In genomic region chr4:134767426-134768225, GRCm38 (mm10) we compare ENCODE assay signal across 8 mouse cellular contexts. TPM values are rescaled to one million over a fixed set of nuclear protein-coding genes. Genes with fewer than 3 reads are reported as not detected.
DNase-seq lines count a peak whose midpoint lies in the region; ATAC-seq and TF ChIP-seq lines count a peak whose summit lies in the region.

Ldlrap1 (minus strand) TSS chr4:134768024.

- no peak for TF ChIP-seq POLR2A in limb, embryonic 14.5 days (IDR thresholded peaks at IDR 0.05; ENCODE audit: borderline replicate concordance, extremely low read depth, insufficient read depth, insufficient read length)

- H3K9me3 ChIP-seq in hindbrain, embryonic 16.5 days (ENCODE audit: control insufficient read depth, low read length) = no peaks in the 10 kb centered on the region
- no peaks in the 10 kb centered on the region for H3K9me3 ChIP-seq in limb, embryonic 14.5 days (ENCODE audit: control insufficient read depth, low read length)
- no peaks in the 10 kb centered on the region for H3K9me3 ChIP-seq in midbrain, embryonic 15.5 days

- peak within 1 kb of the TSS; percentile 91 for H3K4me2 ChIP-seq in hindbrain, embryonic 16.5 days (ENCODE audit: low read length)
- peak within 1 kb of the TSS; percentile 95 for H3K4me2 ChIP-seq in limb, embryonic 14.5 days (replicated peaks; ENCODE audit: low read depth, low read length, severe bottlenecking)
- peak within 1 kb of the TSS; percentile 69 for H3K4me2 ChIP-seq in midbrain, embryonic 15.5 days

- H3K27ac ChIP-seq in hindbrain, embryonic 16.5 days (ENCODE audit: low read depth, low read length) = no peak within 1 kb of the TSS
- peak within 1 kb of the TSS; percentile 55; the same call in 1 of the 2 replicates for H3K27ac ChIP-seq in limb, embryonic 14.5 days (replicated peaks; ENCODE audit: low read depth, low read length)
- H3K27ac ChIP-seq in midbrain, embryonic 15.5 days = no peak within 1 kb of the TSS

- H3K9ac ChIP-seq in hindbrain, embryonic 16.5 days (ENCODE audit: low read depth, low read length) = peak within 1 kb of the TSS; percentile 61
- peak within 1 kb of the TSS; percentile 74 for H3K9ac ChIP-seq in limb, embryonic 14.5 days (ENCODE audit: low read depth, low read length, severe bottlenecking)
- peak within 1 kb of the TSS; percentile 23; the same call in 1 of the 2 replicates for H3K9ac ChIP-seq in midbrain, embryonic 15.5 days

- WGBS in hindbrain, embryonic 16.5 days = under 1% methylated on average over 71 of the region's 80 CpGs
- WGBS in limb, embryonic 14.5 days = under 1% methylated on average over 60 of the region's 80 CpGs
- 0% methylated on average over 70 of the region's 80 CpGs for WGBS in midbrain, embryonic 15.5 days

- no peak for ATAC-seq in cerebellum, adult (ENCODE audit: insufficient number of reproducible peaks, low FRiP score, low TSS enrichment)
- peak; percentile 74 for ATAC-seq in hindbrain, embryonic 16.5 days
- peak; percentile 91 for ATAC-seq in limb, embryonic 14.5 days (ENCODE audit: low FRiP score, low read depth)
- ATAC-seq in midbrain, embryonic 15.5 days (replicated peaks) = no peak; the same call in 1 of the 2 replicates

- DNase-seq in cerebellum, adult 11 months = peak; percentile 71
- peak; percentile 86 to 91 for DNase-seq in cerebellum, postnatal 14 days
- DNase-seq in gastrocnemius, adult 8-10 months (ENCODE audit: low spot score in 2 of 2) = peak; percentile 50 to 66
- peak; percentile 80 for DNase-seq in limb, embryonic 14.5 days (ENCODE audit: low spot score)
- peak; percentile 75 to 78 for DNase-seq in spleen, postnatal 14 days (ENCODE audit: low spot score in 2 of 2)

- peaks cover 15% of the 10 kb centered on the region for H3K4me1 ChIP-seq in hindbrain, embryonic 16.5 days (ENCODE audit: control insufficient read depth, insufficient read depth, low read depth, low read length)
- H3K4me1 ChIP-seq in limb, embryonic 14.5 days (ENCODE audit: control insufficient read depth, insufficient read depth, low read length) = peaks cover 15% of the 10 kb centered on the region
- H3K4me1 ChIP-seq in midbrain, embryonic 15.5 days = peaks cover 15% of the 10 kb centered on the region

- peaks cover 19% of the 10 kb centered on the region; the same call in 1 of the 2 replicates for H3K27me3 ChIP-seq in hindbrain, embryonic 16.5 days (replicated peaks; ENCODE audit: control insufficient read depth, insufficient read depth, low read length)
- H3K27me3 ChIP-seq in limb, embryonic 14.5 days (ENCODE audit: control insufficient read depth, insufficient read depth, low read length) = no peaks in the 10 kb centered on the region
- peaks cover 28% of the 10 kb centered on the region for H3K27me3 ChIP-seq in midbrain, embryonic 15.5 days (replicated peaks)

- peak within 1 kb of the TSS; percentile 55 for H3K4me3 ChIP-seq in hindbrain, embryonic 16.5 days (ENCODE audit: low read length)
- peak within 1 kb of the TSS; percentile 79 for H3K4me3 ChIP-seq in limb, embryonic 14.5 days (replicated peaks; ENCODE audit: low read length)
- H3K4me3 ChIP-seq in midbrain, embryonic 15.5 days = peak within 1 kb of the TSS; percentile 40

- H3K36me3 ChIP-seq in hindbrain, embryonic 16.5 days (ENCODE audit: control insufficient read depth, insufficient read depth, low read length) = no peaks in the 10 kb centered on the region
- H3K36me3 ChIP-seq in limb, embryonic 14.5 days (ENCODE audit: control insufficient read depth, insufficient read depth, low read length) = no peaks in the 10 kb centered on the region
- H3K36me3 ChIP-seq in midbrain, embryonic 15.5 days (replicated peaks) = no peaks in the 10 kb centered on the region

RNA-seq across cellular contexts. Expression of gene Ldlrap1, which starts in this region (rescaled TPM):
- 1 to 10 TPM; 4.3 to 7.7 (median 5.3) TPM for total RNA-seq in gastrocnemius, adult 8-10 months (2022)
- 3.0 and 3.9 TPM in 2 replicates for polyA plus RNA-seq in hindbrain, embryonic 16.5 days (2015; fragmentation: Nextera tagmentation; extraction: Ambion mirVana)
- polyA plus RNA-seq in limb, embryonic 14.5 days (2012; rRNA removed) = 18.0 and 22.0 TPM in 2 replicates
- 25.1 and 27.9 TPM in 2 replicates for polyA plus RNA-seq in limb, embryonic 14.5 days (2014; fragmentation: Nextera tagmentation; extraction: Ambion mirVana)
- polyA plus RNA-seq in midbrain, embryonic 15.5 days (2015; fragmentation: Nextera tagmentation; extraction: Ambion mirVana) = 2.7 and 3.0 TPM in 2 replicates

Comparison
In these comparisons a context has a peak if more than half of its experiments do, and no peak if none do; other contexts are left out.
1. ATAC-seq: peak in hindbrain, embryonic 16.5 days (single experiment) and limb, embryonic 14.5 days (single experiment); none in cerebellum, adult (single experiment) and midbrain, embryonic 15.5 days (single experiment).
2. H3K9ac ChIP-seq: peak in every context shown above with its lines; median percentile 74 in limb, embryonic 14.5 days; 61 in hindbrain, embryonic 16.5 days; 23 in midbrain, embryonic 15.5 days.
3. Peak in every context shown above with its lines, with median percentiles within 50 percentile points of each other: DNase-seq, H3K4me2 ChIP-seq and H3K4me3 ChIP-seq.